Comparison of ENCODE assay signal across 7 mouse cellular contexts in the genomic region with DNA sequence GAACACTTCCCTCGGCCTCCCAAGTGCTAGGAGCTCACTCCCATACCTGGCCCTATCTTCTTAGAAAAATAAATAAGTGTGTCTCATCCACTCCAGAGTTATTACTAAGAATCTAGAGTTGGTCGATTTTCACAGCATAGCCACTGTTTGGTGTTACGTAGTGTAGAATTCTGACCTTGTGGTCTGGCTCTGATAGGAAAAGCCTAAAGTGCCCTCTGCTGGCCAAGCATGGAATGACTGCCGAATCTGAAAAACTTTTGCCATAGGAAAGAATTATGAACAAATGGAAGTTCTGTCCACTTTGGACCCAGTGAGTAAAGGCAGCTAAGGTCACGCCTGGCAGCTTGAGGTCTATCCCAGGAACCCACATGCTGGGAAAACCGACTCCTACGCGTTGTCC. TPM values are rescaled to one million over a fixed set of nuclear protein-coding genes. Genes with fewer than 3 reads are reported as not detected.
DNase-seq lines count a peak whose midpoint lies in the region; ATAC-seq and TF ChIP-seq lines count a peak whose summit lies in the region.

No protein-coding gene starts in this region.

- in situ Hi-C loops in CH12.LX (cut with MboI; ENCODE audit: low pct_ligation_motif_present, low pct_unique_long_range_greater_than_20kb, low sequenced_read_pairs) (loop anchor here (5.0 kb wide), 1 partner anchor 92 kb away; no protein-coding TSS in a partner anchor), Patski (cut with MboI; ENCODE audit: low pct_unique_long_range_greater_than_20kb) (no loop called here)

- H3K27me3 ChIP-seq in CH12.LX (replicated peaks) (no peaks in the 10 kb centered on the region), Patski (no peaks in the 10 kb centered on the region)

- CTCF ChIA-PET in Patski (lab: Charles Lee) = interaction anchor here (0.7 to 4.2 kb wide), 22 partner anchors 10 to 244 kb away, joined by 3 to 31 read pairs (median 4); a partner anchor contains a TSS

- no peak overlapping the region; the same call in 1 of the 2 replicates for H3K4me2 ChIP-seq in CH12.LX (ENCODE audit: insufficient read depth, low read depth, poor library complexity, severe bottlenecking)

- TF ChIP-seq CTCF in CH12.LX (conservative IDR thresholded peaks at IDR 0.05 in 1 of 2, IDR thresholded peaks at IDR 0.05 in 1 of 2; ENCODE audit: low read depth in 2 of 2, low read length in 2 of 2) (peak; percentile 88 to 96), Patski (IDR thresholded peaks at IDR 0.05) (peak; percentile 96)

- POLR2A ChIA-PET in Patski (lab: Charles Lee) = no interaction called here

- peak; percentile 95 for TF ChIP-seq RAD21 in CH12.LX (IDR thresholded peaks at IDR 0.05; ENCODE audit: low read depth, low read length)

- H3K27ac ChIP-seq in CH12.LX (ENCODE audit: insufficient read depth, low read depth) = no peak overlapping the region

- H3K36me3 ChIP-seq in CH12.LX (replicated peaks in 1 of 2; ENCODE audit: control insufficient read depth in 1 of 2, insufficient read depth in 1 of 2, low read length in 1 of 2) = peaks cover 12 to 43% of the 10 kb centered on the region in 2 experiments

- peak; percentile 77 for DNase-seq in CH12.LX (ENCODE audit: extremely low read depth)
- DNase-seq in Patski (ENCODE audit: low read depth, low spot score) = peak; percentile 42
- DNase-seq in cerebellum, postnatal 25 days = peak; percentile 86 to 89
- DNase-seq in gastrocnemius, postnatal 4 days (ENCODE audit: low spot score in 2 of 2) = peak; percentile 61 to 75
- DNase-seq in layer of hippocampus, adult 8-10 months (ENCODE audit: low spot score in 2 of 2) = peak; percentile 60 to 87
- peak; percentile 92 for DNase-seq in lung, postnatal 36 days
- DNase-seq in spleen, adult 18-20 months = peak; percentile 52 to 77

- H3K9ac ChIP-seq in CH12.LX (ENCODE audit: insufficient read depth, low read depth) = no peak overlapping the region

- H3K4me1 ChIP-seq in CH12.LX (ENCODE audit: control insufficient read depth in 1 of 2, insufficient read depth in 2 of 2) = peaks cover 0 to 12% of the 10 kb centered on the region in 2 experiments; a peak in 2 of 4 replicates

- dilution Hi-C loops in CH12.LX (cut with MboI; ENCODE audit: extremely low pct_ligation_motif_present, extremely low pct_unique_long_range_greater_than_20kb, low sequenced_read_pairs) = no loop called here

- no peak overlapping the region for H3K4me3 ChIP-seq in CH12.LX (replicated peaks in 1 of 3; ENCODE audit: low read depth in 2 of 3, low read length in 2 of 3, poor library complexity in 1 of 3)

- H3K79me2 ChIP-seq in CH12.LX (replicated peaks; ENCODE audit: control insufficient read depth, extremely low read depth, insufficient read depth, poor library complexity, severe bottlenecking) = no peaks in the 10 kb centered on the region

- H3K9me3 ChIP-seq in CH12.LX (replicated peaks; ENCODE audit: low read length) = no peaks in the 10 kb centered on the region

- ATAC-seq in Patski = peak; percentile 33

- TF ChIP-seq EP300 in CH12.LX (IDR thresholded peaks at IDR 0.05; ENCODE audit: low read length) = no peak

- no peak for TF ChIP-seq POLR2A in CH12.LX (IDR thresholded peaks at IDR 0.05; ENCODE audit: low read depth, low read length)

TF ChIP-seq in CH12.LX, 34 proteins besides CTCF, POLR2A, EP300 and RAD21:
- TF ChIP-seq SIN3A (IDR thresholded peaks at IDR 0.05; ENCODE audit: low read length) (0 out of 2 replicates have a peak, but pooled peaks have one; percentile 42), MAZ (IDR thresholded peaks at IDR 0.05; ENCODE audit: low read depth, low read length) (no peak), ETS1 (conservative IDR thresholded peaks at IDR 0.05; ENCODE audit: low read depth, low read length) (no peak), MYC (IDR thresholded peaks at IDR 0.05; ENCODE audit: low read depth, low read length) (peak; percentile 75; the same call in 1 of the 2 replicates), MEF2A (IDR thresholded peaks at IDR 0.05; ENCODE audit: borderline replicate concordance, low read depth, low read length) (peak; percentile 22; the same call in 1 of the 2 replicates), SMC3 (IDR thresholded peaks at IDR 0.05; ENCODE audit: low read depth, low read length) (peak; percentile 97), ZC3H11A (IDR thresholded peaks at IDR 0.05; ENCODE audit: low read depth, low read length) (peak; percentile 82), JUND (conservative IDR thresholded peaks at IDR 0.05; ENCODE audit: low read depth, low read length) (peak; percentile 40; the same call in 1 of the 2 replicates)

RNA-seq across cellular contexts. Expression of a gene that starts 5.3 kb away (rescaled TPM):
- total RNA-seq in CH12.LX (2012; rRNA removed) (3.7 and 4.3 TPM in 2 replicates), CH12.LX (2014; rRNA removed) (2.8 and 3.3 TPM in 2 replicates)
- polyA plus RNA-seq in CH12.LX (2012; ENCODE audit: insufficient read length, low read depth) (2.6 and 2.8 TPM in 2 replicates), Patski (2021) (5.1 TPM)
- total RNA-seq in gastrocnemius, postnatal 4 days (2021) = 1 to 10 TPM; 6.6 to 8.0 TPM
- total RNA-seq in layer of hippocampus, adult 8-10 months (2022) = 10 to 100 TPM; 11.4 to 18.4 (median 12.8) TPM

RNA-seq across cellular contexts. Expression of a gene that starts 32.2 kb away (rescaled TPM):
- 26.4 and 26.7 TPM in 2 replicates for total RNA-seq in CH12.LX (2012; rRNA removed)
- 19.3 and 20.1 TPM in 2 replicates for total RNA-seq in CH12.LX (2014; rRNA removed)
- 31.6 and 34.4 TPM in 2 replicates for polyA plus RNA-seq in CH12.LX (2012; ENCODE audit: insufficient read length, low read depth)
- polyA plus RNA-seq in Patski (2021) = 33.6 TPM
- 10 to 100 TPM; 34.9 to 37.5 TPM for total RNA-seq in gastrocnemius, postnatal 4 days (2021)
- total RNA-seq in layer of hippocampus, adult 8-10 months (2022) = 10 to 100 TPM; 48.9 to 51.9 (median 49.3) TPM

Comparison
In these comparisons a context has a peak if more than half of its experiments do, and no peak if none do; other contexts are left out.
1. DNase-seq: peak in every context shown above with its lines; median percentile 92 in lung, postnatal 36 days; 88 in cerebellum, postnatal 25 days; 77 in CH12.LX; 74 in layer of hippocampus, adult 8-10 months; 68 in gastrocnemius, postnatal 4 days; 64 in spleen, adult 18-20 months; 42 in Patski.